Mouse (Mus musculus) limb, embryonic 11.5 days (tissue): ENCODE results near the gene Map4k2. TPM values are rescaled to one million over a fixed set of nuclear protein-coding genes. Genes with fewer than 3 reads are reported as not detected.

Experiments used
- ATAC-seq: fragments of 200-750 bp; cut with Nextera tagmentation; 2 replicates; pipeline ENCODE4 v1.8.0; 2017; ENCODE audit warnings: low read depth; ENCODE audit not compliant: insufficient number of reproducible peaks, low FRiP score, low TSS enrichment
- DNase-seq: peaks from one replicate; pipeline ENCODE4 v3.0.0-alpha.2; 2015; ENCODE audit warnings: low spot score
- H3K27ac ChIP-seq: fragments of 300-500 bp; sonication (generic); replicated peaks from 2 replicates; pipeline ENCODE4 v1.5.1; 2014; ENCODE audit warnings: low read depth, mild to moderate bottlenecking, low read length
- H3K27me3 ChIP-seq: fragments of 300-500 bp; sonication (generic); 2 replicates; pipeline ENCODE4 v1.6.1; 2014; ENCODE audit warnings: mild to moderate bottlenecking, low read length, mixed read lengths; ENCODE audit not compliant: control insufficient read depth, insufficient read depth
- H3K36me3 ChIP-seq: fragments of 300-500 bp; sonication (generic); 2 replicates; pipeline ENCODE4 v1.6.1; 2014; ENCODE audit warnings: mild to moderate bottlenecking, low read length, moderate library complexity, mixed read lengths; ENCODE audit not compliant: control insufficient read depth, insufficient read depth
- H3K4me1 ChIP-seq: fragments of 300-500 bp; sonication (generic); 2 replicates; pipeline ENCODE4 v1.6.1; 2014; ENCODE audit warnings: low read length, mixed read lengths; ENCODE audit not compliant: control insufficient read depth, insufficient read depth
- H3K4me2 ChIP-seq: fragments of 300-500 bp; sonication (generic); 2 replicates; pipeline ENCODE4 v1.6.1; 2014; ENCODE audit warnings: low read depth, mild to moderate bottlenecking, moderate library complexity; ENCODE audit not compliant: severe bottlenecking
- H3K4me3 ChIP-seq: fragments of 300-500 bp; sonication (generic); 2 replicates; pipeline ENCODE4 v1.5.1; 2014; ENCODE audit warnings: low read depth, low read length
- H3K9ac ChIP-seq: fragments of 300-500 bp; sonication (generic); 2 replicates; pipeline ENCODE4 v1.6.1; 2014; ENCODE audit warnings: mild to moderate bottlenecking, low read length
- H3K9me3 ChIP-seq: fragments of 300-500 bp; sonication (generic); 2 replicates; pipeline ENCODE4 v1.6.1; 2016; ENCODE audit warnings: low read length; ENCODE audit not compliant: control insufficient read depth
- WGBS: fragments of 180-500 bp; shearing (Covaris S2); extraction: QIAGEN DNeasy Blood & Tissue Kit; methylation state at CpG from one replicate; pipeline ENCODE4 v1.1.7; 2014; 5-methylcytosine and 5-hydroxymethylcytosine counted together
- polyA plus RNA-seq: library from polyadenylated mRNA; unstranded; fragments of >200 nt; fragmentation: Nextera tagmentation; extraction: Ambion mirVana; gene quantifications from 2 replicates; pipeline ENCODE4 v1.2.1, GENCODE M21; 2014

Map4k2 gene
- polyA plus RNA-seq, 1 experiment from 2014 or later, result 7.3 TPM

GRCm38 (mm10) chr19:6375423-6376254, 34.7 kb downstream of the Map4k2 start:
- H3K27me3 ChIP-seq, result no peaks in the 10 kb centered on the region
- H3K36me3 ChIP-seq, result peaks cover 58% of the 10 kb centered on the region
- 91% methylated on average over 39 of the region's 42 CpGs for WGBS
- no peak overlapping the region for H3K4me3 ChIP-seq
- no peaks in the 10 kb centered on the region for H3K4me1 ChIP-seq
- H3K27ac ChIP-seq, result no peak overlapping the region
- ATAC-seq (no peak), DNase-seq (no peak)
- H3K4me2 ChIP-seq, result no peak overlapping the region
- no peak overlapping the region for H3K9ac ChIP-seq
- no peaks in the 10 kb centered on the region for H3K9me3 ChIP-seq

GRCm38 (mm10) chr19:6376255-6376564, 35.3 kb downstream of the Map4k2 start:
- H3K9me3 ChIP-seq, result no peaks in the 10 kb centered on the region
- H3K4me2 ChIP-seq, result no peak overlapping the region
- WGBS, result 81% methylated on average over 14 of the region's 14 CpGs

GRCm38 (mm10) chr19:6376643-6377042, 35.7 kb downstream of the Map4k2 start:
- DNase-seq (no peak), ATAC-seq (no peak)
- no peaks in the 10 kb centered on the region for H3K27me3 ChIP-seq
- peaks cover 50% of the 10 kb centered on the region for H3K36me3 ChIP-seq
- no peak overlapping the region for H3K27ac ChIP-seq
- 88% methylated on average over 2 of the region's 2 CpGs for WGBS
- H3K9me3 ChIP-seq, result no peaks in the 10 kb centered on the region
- H3K9ac ChIP-seq, result no peak overlapping the region
- no peaks in the 10 kb centered on the region for H3K4me1 ChIP-seq
- no peak overlapping the region for H3K4me3 ChIP-seq
- no peak overlapping the region for H3K4me2 ChIP-seq

More at GRCm38 (mm10) chr19:6376255-6376564, 35.3 kb downstream of the Map4k2 start:
- Histone ChIP-seq H3K4me3 (no peak overlapping the region), H3K4me1 (no peaks in the 10 kb centered on the region), H3K27me3 (no peaks in the 10 kb centered on the region), H3K27ac (no peak overlapping the region), H3K36me3 (peaks cover 54% of the 10 kb centered on the region), H3K9ac (no peak overlapping the region)
- ATAC-seq (no peak), DNase-seq (peak; percentile 73)

GRCm38 (mm10) chr19:6377327-6378040, 36.5 kb downstream of the Map4k2 start:
- H3K4me2 ChIP-seq, result no peak overlapping the region
- peaks cover 42% of the 10 kb centered on the region for H3K36me3 ChIP-seq
- no peak for ATAC-seq
- H3K4me1 ChIP-seq, result no peaks in the 10 kb centered on the region
- H3K27ac ChIP-seq, result no peak overlapping the region
- DNase-seq, result no peak
- WGBS, result 87% methylated on average over 11 of the region's 11 CpGs
- H3K4me3 ChIP-seq, result no peak overlapping the region
- no peaks in the 10 kb centered on the region for H3K27me3 ChIP-seq
- H3K9ac ChIP-seq, result no peak overlapping the region
- no peaks in the 10 kb centered on the region for H3K9me3 ChIP-seq

- ATAC-seq (no peak), DNase-seq (no peak)
- WGBS, result 91% methylated on average over 9 of the region's 9 CpGs
These were observed 39.7 kb downstream of the Map4k2 start for GRCm38 (mm10) chr19:6380411-6381166.

GRCm38 (mm10) chr19:6381238-6381637, 40.3 kb downstream of the Map4k2 start:
- ATAC-seq (no peak), DNase-seq (no peak)
- no peak overlapping the region for H3K9ac ChIP-seq
- H3K27me3 ChIP-seq, result no peaks in the 10 kb centered on the region
- H3K27ac ChIP-seq, result no peak overlapping the region
- H3K9me3 ChIP-seq, result no peaks in the 10 kb centered on the region
- WGBS, result 95% methylated on average over 5 of the region's 5 CpGs
- peaks cover 8% of the 10 kb centered on the region; the same call in 1 of the 2 replicates for H3K36me3 ChIP-seq
- H3K4me2 ChIP-seq, result no peak overlapping the region
- H3K4me1 ChIP-seq, result peaks cover 14% of the 10 kb centered on the region
- no peak overlapping the region for H3K4me3 ChIP-seq

More at GRCm38 (mm10) chr19:6380411-6381166, 39.7 kb downstream of the Map4k2 start:
- H3K27ac ChIP-seq, result no peak overlapping the region
- H3K9me3 ChIP-seq, result no peaks in the 10 kb centered on the region
- no peak overlapping the region for H3K4me3 ChIP-seq
- H3K4me2 ChIP-seq, result no peak overlapping the region
- peaks cover 14% of the 10 kb centered on the region for H3K36me3 ChIP-seq
- H3K4me1 ChIP-seq, result peaks cover 14% of the 10 kb centered on the region
- no peaks in the 10 kb centered on the region for H3K27me3 ChIP-seq
- H3K9ac ChIP-seq, result no peak overlapping the region

- Histone ChIP-seq H3K36me3 (peaks cover 2% of the 10 kb centered on the region; the same call in 1 of the 2 replicates), H3K4me3 (no peak overlapping the region), H3K27ac (no peak overlapping the region), H3K4me1 (peaks cover 14% of the 10 kb centered on the region), H3K9ac (no peak overlapping the region), H3K9me3 (no peaks in the 10 kb centered on the region), H3K4me2 (no peak overlapping the region), H3K27me3 (no peaks in the 10 kb centered on the region)
- 85% methylated on average over 4 of the region's 4 CpGs for WGBS
- ATAC-seq (no peak), DNase-seq (no peak)
These were observed 41.5 kb downstream of the Map4k2 start for GRCm38 (mm10) chr19:6382323-6382924.

- peaks cover 14% of the 10 kb centered on the region for H3K4me1 ChIP-seq
- ATAC-seq (no peak), DNase-seq (no peak)
- H3K9ac ChIP-seq, result peak overlapping the region; percentile 13; the same call in 1 of the 2 replicates
- no peaks in the 10 kb centered on the region for H3K36me3 ChIP-seq
- no peak overlapping the region for H3K4me3 ChIP-seq
- no peak overlapping the region for H3K27ac ChIP-seq
- no peaks in the 10 kb centered on the region for H3K9me3 ChIP-seq
- 46% methylated on average over 5 of the region's 5 CpGs for WGBS
- no peaks in the 10 kb centered on the region for H3K27me3 ChIP-seq
- no peak overlapping the region for H3K4me2 ChIP-seq
These were observed 42.5 kb downstream of the Map4k2 start for GRCm38 (mm10) chr19:6383470-6383869.
